Mouse (Mus musculus): ENCODE data around the gene Zdhhc3. TPM values are rescaled to one million over a fixed set of nuclear protein-coding genes. Genes with fewer than 3 reads are reported as not detected.

Zdhhc3 gene
- polyA plus RNA-seq, 2 experiments: 58.1 to 63.5 TPM

- H3K9me3 ChIP-seq (ENCODE audit: control insufficient read depth, low read length): no peaks in the 10 kb centered on the region
- H3K36me3 ChIP-seq (ENCODE audit: control insufficient read depth, insufficient read depth, low read length): no peaks in the 10 kb centered on the region
- WGBS: 35% methylated on average over 28 of the region's 30 CpGs
- H3K27ac ChIP-seq (replicated peaks; ENCODE audit: low read depth, low read length): no peak overlapping the region
- peak overlapping the region; percentile 46 for H3K4me2 ChIP-seq (replicated peaks; ENCODE audit: low read depth, low read length, severe bottlenecking)
- peak overlapping the region; percentile 54 for H3K9ac ChIP-seq (ENCODE audit: low read depth, low read length, severe bottlenecking)
- peak overlapping the region; percentile 25 for H3K4me3 ChIP-seq (replicated peaks; ENCODE audit: low read length)
- DNase-seq (ENCODE audit: low spot score): peak; percentile 39
- no peak for TF ChIP-seq POLR2A (IDR thresholded peaks at IDR 0.05; ENCODE audit: borderline replicate concordance, extremely low read depth, insufficient read depth, insufficient read length)
- no peaks in the 10 kb centered on the region; the same call in 1 of the 2 replicates for H3K4me1 ChIP-seq (ENCODE audit: control insufficient read depth, insufficient read depth, low read length)
- no peaks in the 10 kb centered on the region for H3K27me3 ChIP-seq (ENCODE audit: control insufficient read depth, insufficient read depth, low read length)
- ATAC-seq (ENCODE audit: low FRiP score, low read depth): peak; percentile 60
Observed at GRCm38 (mm10) chr9:123156910-123157361, 43.9 kb upstream of the Zdhhc3 start.

GRCm38 (mm10) chr9:123153121-123153520, 40.1 kb upstream of the Zdhhc3 start:
- no peak overlapping the region for H3K4me3 ChIP-seq (replicated peaks; ENCODE audit: low read length)
- no peak for ATAC-seq (ENCODE audit: low FRiP score, low read depth)
- no peaks in the 10 kb centered on the region; the same call in 1 of the 2 replicates for H3K4me1 ChIP-seq (ENCODE audit: control insufficient read depth, insufficient read depth, low read length)
- TF ChIP-seq POLR2A (IDR thresholded peaks at IDR 0.05; ENCODE audit: borderline replicate concordance, extremely low read depth, insufficient read depth, insufficient read length): no peak
- H3K9ac ChIP-seq (ENCODE audit: low read depth, low read length, severe bottlenecking): no peak overlapping the region
- H3K36me3 ChIP-seq (ENCODE audit: control insufficient read depth, insufficient read depth, low read length): no peaks in the 10 kb centered on the region
- no peak for DNase-seq (ENCODE audit: low spot score)
- H3K9me3 ChIP-seq (ENCODE audit: control insufficient read depth, low read length): no peaks in the 10 kb centered on the region
- no peak overlapping the region for H3K27ac ChIP-seq (replicated peaks; ENCODE audit: low read depth, low read length)
- H3K27me3 ChIP-seq (ENCODE audit: control insufficient read depth, insufficient read depth, low read length): no peaks in the 10 kb centered on the region
- H3K4me2 ChIP-seq (replicated peaks; ENCODE audit: low read depth, low read length, severe bottlenecking): no peak overlapping the region
- WGBS: 84% methylated on average over 2 of the region's 2 CpGs

GRCm38 (mm10) chr9:123152026-123152425, 39.0 kb upstream of the Zdhhc3 start:
- no peak overlapping the region for H3K4me2 ChIP-seq (replicated peaks; ENCODE audit: low read depth, low read length, severe bottlenecking)
- no peak overlapping the region for H3K27ac ChIP-seq (replicated peaks; ENCODE audit: low read depth, low read length)
- no peak for DNase-seq (ENCODE audit: low spot score)
- H3K9me3 ChIP-seq (ENCODE audit: control insufficient read depth, low read length): no peaks in the 10 kb centered on the region
- no peaks in the 10 kb centered on the region for H3K27me3 ChIP-seq (ENCODE audit: control insufficient read depth, insufficient read depth, low read length)
- no peaks in the 10 kb centered on the region for H3K36me3 ChIP-seq (ENCODE audit: control insufficient read depth, insufficient read depth, low read length)
- WGBS: 70% methylated on average over 3 of the region's 3 CpGs
- no peaks in the 10 kb centered on the region; the same call in 1 of the 2 replicates for H3K4me1 ChIP-seq (ENCODE audit: control insufficient read depth, insufficient read depth, low read length)
- no peak overlapping the region for H3K4me3 ChIP-seq (replicated peaks; ENCODE audit: low read length)
- no peak overlapping the region for H3K9ac ChIP-seq (ENCODE audit: low read depth, low read length, severe bottlenecking)
- no peak for ATAC-seq (ENCODE audit: low FRiP score, low read depth)
- TF ChIP-seq POLR2A (IDR thresholded peaks at IDR 0.05; ENCODE audit: borderline replicate concordance, extremely low read depth, insufficient read depth, insufficient read length): no peak

GRCm38 (mm10) chr9:123151561-123151960, 38.6 kb upstream of the Zdhhc3 start:
- no peak overlapping the region for H3K27ac ChIP-seq (replicated peaks; ENCODE audit: low read depth, low read length)
- H3K4me2 ChIP-seq (replicated peaks; ENCODE audit: low read depth, low read length, severe bottlenecking): no peak overlapping the region
- no peak for ATAC-seq (ENCODE audit: low FRiP score, low read depth)
- H3K4me1 ChIP-seq (ENCODE audit: control insufficient read depth, insufficient read depth, low read length): no peaks in the 10 kb centered on the region; the same call in 1 of the 2 replicates
- no peak overlapping the region for H3K4me3 ChIP-seq (replicated peaks; ENCODE audit: low read length)
- no peak overlapping the region for H3K9ac ChIP-seq (ENCODE audit: low read depth, low read length, severe bottlenecking)
- no peaks in the 10 kb centered on the region for H3K9me3 ChIP-seq (ENCODE audit: control insufficient read depth, low read length)
- no peak for DNase-seq (ENCODE audit: low spot score)
- WGBS: 48% methylated on average over 1 of the region's 1 CpGs
- no peaks in the 10 kb centered on the region for H3K27me3 ChIP-seq (ENCODE audit: control insufficient read depth, insufficient read depth, low read length)
- TF ChIP-seq POLR2A (IDR thresholded peaks at IDR 0.05; ENCODE audit: borderline replicate concordance, extremely low read depth, insufficient read depth, insufficient read length): no peak
- H3K36me3 ChIP-seq (ENCODE audit: control insufficient read depth, insufficient read depth, low read length): no peaks in the 10 kb centered on the region

GRCm38 (mm10) chr9:123150241-123151020, 37.4 kb upstream of the Zdhhc3 start, which contains the start of gene Clec3b:
Clec3b (plus strand) TSS chr9:123150946.
- no peaks in the 10 kb centered on the region for H3K4me1 ChIP-seq (ENCODE audit: control insufficient read depth, insufficient read depth, low read length)
- ATAC-seq (ENCODE audit: low FRiP score, low read depth) (no peak), DNase-seq (ENCODE audit: low spot score) (peak; percentile 47)
- H3K9me3 ChIP-seq (ENCODE audit: control insufficient read depth, low read length): no peaks in the 10 kb centered on the region
- H3K4me3 ChIP-seq (replicated peaks; ENCODE audit: low read length): no peak within 1 kb of the TSS
- no peaks in the 10 kb centered on the region for H3K36me3 ChIP-seq (ENCODE audit: control insufficient read depth, insufficient read depth, low read length)
- H3K4me2 ChIP-seq (replicated peaks; ENCODE audit: low read depth, low read length, severe bottlenecking): no peak within 1 kb of the TSS
- WGBS: 74% methylated on average over 5 of the region's 5 CpGs
- H3K27ac ChIP-seq (replicated peaks; ENCODE audit: low read depth, low read length): no peak within 1 kb of the TSS
- H3K27me3 ChIP-seq (ENCODE audit: control insufficient read depth, insufficient read depth, low read length): no peaks in the 10 kb centered on the region
- TF ChIP-seq POLR2A (IDR thresholded peaks at IDR 0.05; ENCODE audit: borderline replicate concordance, extremely low read depth, insufficient read depth, insufficient read length): no peak
- no peak within 1 kb of the TSS for H3K9ac ChIP-seq (ENCODE audit: low read depth, low read length, severe bottlenecking)

All from limb, embryonic 14.5 days (tissue).